Mouse (Mus musculus) brain, embryonic 14.5 days (tissue): Measurements from ENCODE around the gene Ssr2. TPM values are rescaled to one million over a fixed set of nuclear protein-coding genes. Genes with fewer than 3 reads are reported as not detected.
"Not testable (repeated sequence)": the region's sequence is repeated elsewhere in the genome, so short reads cannot be mapped to it uniquely, and the experiment has no call there.

Experiments used
- DNase-seq: peaks from one replicate; pipeline ENCODE4 v3.0.0-alpha.2; 2011; ENCODE audit warnings: low read depth
- CTCF ChIP-seq: fragments of 200-500 bp; IDR thresholded peaks from 2 replicates; pipeline ENCODE4 v1.5.1; 2012; ENCODE audit warnings: inconsistent platforms, mild to moderate bottlenecking, moderate library complexity, borderline replicate concordance; ENCODE audit not compliant: insufficient read depth, insufficient read length; ENCODE audit errors: extremely low read depth
- POLR2A ChIP-seq: fragments of 200-500 bp; IDR thresholded peaks from 2 replicates; pipeline ENCODE4 v1.6.1; 2012; ENCODE audit warnings: mild to moderate bottlenecking, inconsistent platforms, borderline replicate concordance; ENCODE audit not compliant: poor library complexity, insufficient read depth, insufficient read length, severe bottlenecking; ENCODE audit errors: extremely low read depth
- polyA plus RNA-seq: library from polyadenylated mRNA; depleted of rRNA; stranded (reverse); fragments of >200 nt; gene quantifications from 2 replicates; pipeline ENCODE4 v1.2.3, GENCODE M21; 2012

The Ssr2 gene
- polyA plus RNA-seq, 1 experiment, result 170 TPM

DNA sequence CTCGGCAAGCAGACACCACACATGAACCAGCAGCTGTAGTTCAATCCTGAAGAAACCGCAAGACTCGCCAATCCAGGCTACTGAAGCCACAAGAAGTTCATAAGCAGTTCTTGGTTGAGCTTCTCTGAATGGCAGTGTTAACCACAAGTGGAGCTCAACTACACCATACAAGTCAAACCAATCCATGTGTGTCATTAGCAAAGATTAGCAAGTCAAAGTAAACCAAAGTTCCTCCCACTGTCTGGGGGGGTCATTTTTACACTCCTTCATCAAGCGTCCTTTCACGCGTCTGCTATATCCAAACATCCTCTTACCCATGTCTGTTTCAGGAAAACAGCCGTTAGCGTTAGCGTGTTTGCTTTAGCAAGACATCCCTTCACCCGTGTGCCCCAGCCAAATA is 5.3 kb upstream of the Ssr2 start:
- TF ChIP-seq CTCF (no peak), POLR2A (no peak)
- DNase-seq, result no peak

DNA sequence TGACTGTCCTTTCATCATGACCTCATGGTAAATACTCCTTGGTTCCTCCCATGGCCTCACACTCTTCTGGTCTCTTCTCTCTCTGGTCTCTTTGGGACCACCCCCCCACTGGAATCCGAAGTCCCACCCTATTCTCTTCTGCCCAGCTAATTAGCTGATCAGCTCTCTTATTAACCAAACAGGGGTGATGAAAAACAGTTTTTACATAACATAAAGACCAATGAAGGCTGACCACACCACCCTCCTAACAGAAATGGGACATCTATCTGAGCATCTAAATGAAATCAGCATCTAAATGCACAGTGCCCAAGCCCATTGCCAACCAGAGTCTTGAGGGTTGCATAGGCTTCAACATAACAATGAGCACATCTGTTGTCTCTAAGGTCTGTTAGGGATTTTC is 3.8 kb upstream of the Ssr2 start:
- TF ChIP-seq CTCF, result no peak
- DNase-seq, result no peak

DNA sequence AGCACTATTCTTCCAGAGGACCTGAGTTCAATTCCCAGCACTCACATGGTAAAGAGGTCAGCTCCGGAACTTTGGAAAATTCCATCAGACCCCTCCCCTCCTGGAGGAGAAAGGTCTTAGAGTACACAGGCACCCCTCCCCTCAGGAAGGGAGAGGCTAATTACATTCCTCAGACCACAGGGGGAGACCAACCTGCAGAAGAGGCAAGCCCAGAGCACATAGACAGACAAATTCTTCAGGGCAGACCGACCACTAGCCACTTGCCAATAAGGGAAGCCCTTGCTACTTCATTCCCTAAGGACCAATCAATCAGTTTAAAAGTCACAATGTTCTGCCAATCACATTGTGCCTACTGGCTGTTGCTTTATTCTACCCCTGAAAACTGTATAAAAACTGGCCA is 2.8 kb upstream of the Ssr2 start:
- DNase-seq, result no peak
- TF ChIP-seq POLR2A (no peak), CTCF (no peak)

DNA sequence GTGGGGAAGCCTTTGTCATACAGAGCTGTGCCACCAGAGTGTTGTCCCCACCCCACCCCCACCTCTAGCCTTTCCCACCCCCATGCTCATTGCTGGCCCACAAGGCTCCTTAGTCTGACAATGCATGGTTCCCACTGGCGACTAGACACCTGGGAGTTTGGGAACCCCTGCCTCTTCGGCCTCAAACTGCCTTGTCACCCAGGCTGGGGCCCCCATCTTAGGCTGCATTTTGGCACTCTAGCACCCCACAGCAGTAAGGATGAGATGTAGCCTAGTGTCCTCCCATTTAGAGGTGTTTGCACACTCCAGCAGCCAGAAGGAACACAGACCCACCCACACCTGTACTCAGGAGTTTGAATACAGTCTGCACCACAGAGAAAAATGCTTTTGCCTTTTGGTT is 1.9 kb upstream of the Ssr2 start:
- no peak for TF ChIP-seq POLR2A
- no peak for TF ChIP-seq CTCF

DNA sequence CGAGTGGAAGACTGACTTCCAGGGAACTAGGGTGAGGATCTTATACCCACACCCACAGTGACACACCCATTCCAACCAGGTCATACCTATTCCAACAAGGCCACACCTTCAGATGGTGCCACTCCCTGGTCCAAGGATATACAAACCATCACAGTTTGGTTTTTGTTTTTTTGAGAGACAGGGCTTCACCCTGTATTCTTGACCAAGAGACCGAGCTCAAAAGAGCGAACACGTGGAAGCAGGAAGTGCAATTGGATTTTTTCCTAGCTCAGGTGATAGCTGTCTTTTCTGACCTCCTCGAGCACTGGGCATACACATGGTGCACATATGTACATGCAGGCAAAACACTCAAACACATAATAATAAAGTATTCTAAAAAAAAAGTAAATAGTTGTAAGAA is 2.2 kb downstream of the Ssr2 start:
- DNase-seq, result not testable (repeated sequence)

More for the DNA sequence above, 1.9 kb upstream of the Ssr2 start:
- no peak for DNase-seq

DNA sequence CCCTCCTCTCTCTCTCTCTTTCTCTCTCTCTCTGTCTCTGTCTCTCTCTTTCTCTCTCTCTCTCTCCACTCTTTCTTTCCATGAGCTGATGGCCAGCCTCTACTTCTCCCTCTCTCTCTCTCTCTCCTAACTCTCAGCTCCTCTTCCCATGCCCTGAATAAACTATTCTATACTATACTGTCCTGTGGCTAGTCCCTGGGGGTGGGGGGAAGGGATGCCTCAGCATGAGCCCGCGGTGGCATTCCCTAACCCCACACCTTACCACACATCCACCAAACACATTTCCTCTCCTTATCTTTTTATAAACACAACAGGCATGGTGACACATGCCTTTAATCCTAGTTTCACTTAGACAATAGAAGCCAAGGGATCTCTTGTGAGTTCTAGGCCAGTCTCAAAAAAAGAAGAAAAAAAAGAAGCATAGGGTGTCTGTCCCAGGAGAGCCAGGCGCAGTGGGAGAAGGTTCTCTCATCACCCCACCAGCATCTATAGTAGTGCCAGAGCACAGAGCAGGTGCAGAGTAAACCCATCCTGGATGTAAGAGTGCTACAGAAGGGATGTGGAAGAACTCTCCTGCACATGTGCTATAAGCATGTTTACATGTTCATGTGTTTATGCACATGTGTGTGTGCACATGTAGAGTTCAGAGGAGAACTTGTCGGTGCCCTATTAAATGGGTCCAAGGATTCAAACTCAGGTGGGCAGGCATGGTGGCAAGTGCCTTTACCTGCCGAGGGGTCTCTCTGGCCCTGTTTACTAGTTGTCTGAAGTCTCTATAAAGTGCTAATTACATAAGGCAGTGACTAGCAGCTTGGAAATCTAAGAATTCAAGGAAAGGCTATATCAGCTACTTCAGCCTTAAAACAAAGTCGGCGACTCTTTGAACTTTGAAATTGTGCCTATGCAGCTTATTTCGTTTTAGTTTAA is 3.1 kb downstream of the Ssr2 start:
- no peak for DNase-seq
- no peak for TF ChIP-seq CTCF
- TF ChIP-seq POLR2A, result no peak

DNA sequence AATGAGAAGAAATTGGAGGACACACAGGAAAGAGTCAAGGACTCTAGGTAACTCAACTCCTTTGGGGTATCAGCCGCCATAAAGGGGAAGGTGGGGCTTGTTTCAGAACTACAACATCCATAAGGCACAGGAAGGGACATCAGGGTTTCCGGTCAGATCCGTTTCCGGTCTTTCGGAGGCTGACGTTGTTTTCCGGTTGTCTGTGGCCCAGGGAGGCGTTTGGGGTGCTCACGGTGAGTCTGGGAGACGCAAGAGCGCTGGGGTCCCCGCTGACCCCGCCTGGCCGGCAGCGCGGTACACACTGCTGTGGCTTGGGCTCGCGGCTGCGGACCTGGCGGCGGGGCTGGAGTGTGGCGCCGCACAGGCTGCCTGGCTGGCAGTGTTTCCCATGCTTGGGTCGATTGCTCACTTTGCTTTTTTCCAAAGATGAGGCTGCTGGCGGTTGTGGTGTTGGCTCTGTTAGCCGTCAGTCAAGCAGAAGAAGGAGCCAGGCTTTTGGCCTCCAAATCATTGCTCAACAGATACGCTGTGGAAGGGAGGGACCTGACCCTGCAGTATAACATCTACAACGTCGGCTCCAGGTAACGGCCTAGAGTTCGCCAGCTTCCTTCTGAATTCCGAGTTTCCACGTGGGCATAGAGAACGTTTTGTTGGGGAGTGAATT is 3.9 kb downstream of the Ssr2 start:
- TF ChIP-seq POLR2A (peak; percentile 43; the same call in 1 of the 2 replicates), CTCF (no peak)
- DNase-seq, result peak; percentile 95

DNA sequence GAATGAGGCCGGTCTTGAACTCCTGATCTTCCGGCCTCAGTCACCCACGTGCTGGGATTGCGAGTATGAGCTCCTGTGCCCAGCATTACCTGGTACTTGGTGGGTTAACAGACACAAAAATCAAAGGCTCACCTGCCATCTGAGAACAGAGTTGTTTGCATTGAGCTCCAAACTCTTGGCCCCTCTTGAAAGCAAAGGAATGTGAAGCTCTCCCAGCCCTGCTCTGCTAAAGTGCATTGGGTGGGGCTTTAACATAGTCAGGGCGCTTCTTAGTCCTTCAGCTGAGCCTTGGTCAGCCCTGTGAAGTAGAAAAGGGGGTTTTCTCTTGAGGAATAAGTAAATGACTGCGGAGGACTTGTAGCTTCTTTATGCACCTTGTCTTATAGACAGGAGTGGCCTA is 10.1 kb downstream of the Ssr2 start:
- TF ChIP-seq CTCF (no peak), POLR2A (no peak)
- no peak for DNase-seq

DNA sequence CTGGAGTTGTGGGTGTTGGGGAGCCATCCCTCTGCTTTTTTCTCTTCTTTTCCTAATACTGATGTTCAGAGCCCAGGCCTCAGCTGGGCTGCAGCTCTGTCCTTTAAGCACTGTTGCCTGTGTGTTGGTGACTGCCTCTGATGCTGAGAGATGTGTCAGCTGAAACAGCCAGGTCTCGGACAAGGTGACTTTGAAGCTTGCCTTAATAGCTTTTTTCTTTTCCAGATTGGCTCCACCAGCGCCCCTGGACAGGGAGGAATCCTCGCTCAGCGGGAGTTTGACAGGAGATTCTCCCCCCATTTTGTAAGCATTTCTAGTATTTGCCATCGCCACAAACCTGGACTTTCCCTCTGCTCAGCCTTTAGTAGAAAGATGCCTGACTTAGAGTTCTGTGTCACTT is 11.0 kb downstream of the Ssr2 start:
- DNase-seq, result no peak
- no peak for TF ChIP-seq POLR2A

DNA sequence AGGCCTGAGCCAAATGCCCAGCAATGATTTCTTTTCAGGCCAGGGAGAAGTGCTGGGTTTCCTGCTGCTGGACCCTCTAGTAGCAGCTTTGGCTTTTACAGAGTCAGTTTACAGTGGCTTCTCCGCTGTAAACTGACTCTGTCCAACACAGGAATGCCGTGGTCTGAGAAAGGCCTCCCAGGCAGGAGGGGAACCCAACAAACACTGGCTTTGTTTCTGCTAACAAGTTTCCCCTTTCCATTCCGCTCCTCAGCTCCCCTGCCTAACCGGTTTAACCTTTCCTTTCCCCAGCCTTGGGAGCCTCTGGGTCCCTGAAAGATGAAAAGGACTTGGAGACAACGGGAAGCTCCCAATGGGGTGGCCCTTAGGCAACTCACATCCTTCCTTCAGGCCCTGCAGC is 14.6 kb downstream of the Ssr2 start:
- no peak for DNase-seq
- TF ChIP-seq CTCF, result no peak
- TF ChIP-seq POLR2A, result no peak

DNA sequence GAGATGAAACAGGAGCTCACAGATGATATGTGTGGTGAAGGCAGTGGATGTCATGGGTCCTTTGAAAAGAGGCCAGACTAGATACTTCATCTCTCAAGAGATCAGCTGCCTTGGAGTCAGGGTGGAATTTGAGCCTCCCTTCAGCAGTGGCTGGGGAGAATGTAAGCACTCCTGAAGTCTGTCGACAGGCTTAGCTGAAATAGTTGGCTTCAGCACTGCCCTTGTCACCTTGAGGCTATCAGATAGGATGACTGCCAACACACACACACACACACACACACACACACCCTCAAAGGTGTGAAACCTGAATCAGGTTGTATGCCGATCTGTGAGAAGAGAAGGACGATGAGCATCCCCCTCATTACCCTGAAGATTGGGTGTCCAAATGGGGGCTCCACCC is 15.4 kb downstream of the Ssr2 start:
- no peak for TF ChIP-seq CTCF
- no peak for TF ChIP-seq POLR2A
- DNase-seq, result no peak

DNA sequence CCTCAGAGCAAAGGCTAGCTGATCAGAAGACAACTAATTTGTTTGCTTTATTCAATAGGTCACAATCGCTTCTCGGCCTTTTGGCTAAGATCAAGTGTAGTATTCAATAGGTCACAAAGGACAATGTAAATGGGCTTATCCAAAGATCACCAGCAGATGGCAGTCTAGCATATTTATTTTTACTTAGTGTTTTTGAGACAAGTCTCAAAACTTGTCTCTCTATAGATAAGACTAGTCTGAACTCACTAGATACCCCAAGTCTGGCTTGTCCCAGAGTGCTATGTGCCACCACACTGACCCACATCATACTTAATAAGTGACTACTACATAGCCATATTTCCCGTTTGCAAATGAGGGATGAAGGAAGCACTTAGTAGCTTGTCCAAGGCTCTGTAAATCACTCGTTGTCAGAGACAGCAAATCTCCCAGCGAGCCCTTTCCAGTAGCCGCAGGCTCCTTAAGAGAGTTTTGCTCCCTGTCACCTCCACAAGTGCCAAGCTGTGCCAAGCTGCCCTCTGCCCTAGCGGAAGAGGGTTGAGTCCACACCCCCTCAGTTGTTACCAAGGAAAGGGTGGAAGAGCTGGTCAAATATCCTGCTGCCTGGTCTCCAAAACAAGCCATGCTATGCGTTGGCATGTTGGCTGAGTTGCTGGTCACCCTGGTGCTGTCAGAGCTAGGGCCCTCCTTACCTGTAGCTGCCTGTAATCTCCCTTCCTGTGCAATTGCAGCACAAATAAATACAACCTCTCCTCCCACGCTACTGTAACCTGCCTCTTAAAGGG is 16.5 kb downstream of the Ssr2 start:
- peak; percentile 82 for DNase-seq
- TF ChIP-seq CTCF (peak; percentile 26; the same call in 1 of the 2 replicates), POLR2A (no peak)

DNA sequence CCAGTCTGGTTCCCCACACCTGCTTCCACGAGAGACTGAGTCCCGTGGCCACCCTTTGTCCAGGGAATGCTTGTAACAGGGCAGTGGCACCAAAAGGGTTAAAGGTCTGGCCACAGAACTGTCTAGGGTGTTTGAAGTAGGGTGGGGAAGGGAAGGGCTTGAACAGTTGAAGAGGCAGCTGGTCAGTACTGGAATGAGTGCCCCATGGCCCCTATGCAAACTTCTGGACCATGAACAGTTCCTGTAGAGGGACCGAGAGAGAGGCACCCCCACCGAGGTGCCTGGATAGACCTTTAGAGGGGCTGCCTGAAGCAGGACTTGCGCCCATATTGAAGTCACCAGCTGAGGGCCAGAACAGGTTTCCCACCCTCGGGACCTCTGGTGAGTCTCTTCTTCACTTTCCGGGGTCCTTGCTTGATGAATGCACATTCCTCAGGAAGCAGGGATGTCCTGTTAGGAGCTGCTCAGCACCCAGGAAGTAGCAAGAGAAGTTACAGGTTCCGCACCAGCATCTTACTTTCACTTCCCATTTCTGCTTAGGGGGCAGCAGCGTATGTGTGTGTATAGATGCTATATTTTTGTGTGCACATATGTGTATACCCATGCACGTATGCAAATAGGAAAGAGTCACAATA is 17.4 kb downstream of the Ssr2 start:
- no peak for DNase-seq

More for the DNA sequence above, 17.4 kb downstream of the Ssr2 start:
- no peak for TF ChIP-seq CTCF
